Mouse (Mus musculus): ENCODE measurements around the gene Letmd1.
"Not testable (repeated sequence)": the region's sequence is repeated elsewhere in the genome, so short reads cannot be mapped to it uniquely, and the experiment has no call there.

Letmd1 gene

DNA sequence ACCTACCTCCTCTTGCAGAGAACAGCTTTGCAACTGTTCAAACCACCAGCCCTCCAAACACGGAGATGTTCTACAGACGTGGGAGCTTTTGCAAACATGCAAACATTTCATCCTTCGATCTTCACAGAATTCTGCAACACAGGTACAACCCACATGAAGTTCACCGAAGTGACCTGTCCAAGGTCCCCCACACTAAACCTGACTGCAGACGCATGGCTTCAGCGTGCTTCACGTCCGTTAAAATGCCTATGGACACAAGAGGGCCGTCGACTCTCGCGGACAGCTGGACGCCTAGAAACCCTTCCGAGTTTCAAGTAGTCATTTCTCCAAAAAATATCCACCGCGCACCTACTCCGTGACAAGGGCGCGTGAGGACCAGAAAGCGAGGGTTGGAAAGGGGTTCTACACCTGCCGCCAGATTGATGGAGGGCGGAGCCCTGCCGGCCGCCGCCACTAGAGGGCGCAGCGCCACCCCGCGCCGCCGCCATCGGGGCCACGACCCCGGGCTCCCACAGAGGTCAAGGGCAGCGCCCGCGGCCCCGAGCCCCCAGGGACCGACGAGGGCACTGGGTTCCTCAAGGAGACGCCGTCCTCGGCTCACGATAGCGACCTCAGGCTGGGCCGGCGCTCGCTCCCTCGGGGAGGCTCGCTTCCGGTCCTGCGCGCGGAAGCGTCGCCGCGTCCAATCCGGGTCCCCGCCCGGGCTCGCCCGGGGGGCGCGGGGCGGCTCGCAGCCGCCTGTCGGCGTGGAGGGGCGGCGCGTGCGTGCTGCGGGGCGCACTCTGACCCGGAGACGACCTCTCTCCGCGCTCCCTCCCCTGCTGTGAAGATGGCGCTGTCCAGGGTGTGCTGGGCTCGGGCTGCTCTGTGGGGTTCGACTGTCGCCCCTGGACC is at the start of gene Letmd1:
TSS of gene Letmd1 (plus strand) at position 729 of the 894 bp plus-strand sequence.
- peak; percentile 91 for DNase-seq (ENCODE audit: low read depth, low spot score)

GRCm38 (mm10) chr15:100419311-100419710 is 49.5 kb upstream of the Letmd1 start:
- no peak for DNase-seq (ENCODE audit: low read depth, low spot score)

- DNase-seq (ENCODE audit: low read depth, low spot score) = peak; percentile 58
Measured at GRCm38 (mm10) chr15:100419901-100420745, 48.7 kb upstream of the Letmd1 start.

GRCm38 (mm10) chr15:100421059-100421757 is 47.6 kb upstream of the Letmd1 start:
- peak; percentile 27 for DNase-seq (ENCODE audit: low read depth, low spot score)

DNA sequence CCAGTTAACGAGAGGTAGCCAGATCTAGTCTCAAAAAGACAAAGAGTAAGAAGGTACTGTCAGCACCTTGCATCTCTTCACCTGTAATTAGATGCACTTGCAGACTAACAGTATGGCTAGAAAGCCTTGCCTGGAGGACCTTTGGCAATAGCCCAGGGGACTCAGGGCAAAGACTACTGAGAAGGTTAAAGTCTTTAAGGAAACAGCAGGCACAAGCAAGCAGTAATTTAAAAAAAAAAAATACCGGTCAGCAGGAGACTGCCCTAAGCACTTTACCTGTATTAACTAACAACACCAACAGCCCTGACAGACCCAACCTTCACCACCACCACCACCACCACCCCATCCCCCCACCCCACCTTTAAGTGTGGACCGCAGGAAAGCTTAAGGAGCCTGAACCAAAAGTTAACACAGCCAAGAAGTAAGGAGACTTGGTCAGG is 47.0 kb upstream of the Letmd1 start, which contains the start of gene Gm5475:
TSS of gene Gm5475 (plus strand) at position 390 of the 440 bp plus-strand sequence.
- not testable (repeated sequence) for DNase-seq (ENCODE audit: low read depth, low spot score)

DNA sequence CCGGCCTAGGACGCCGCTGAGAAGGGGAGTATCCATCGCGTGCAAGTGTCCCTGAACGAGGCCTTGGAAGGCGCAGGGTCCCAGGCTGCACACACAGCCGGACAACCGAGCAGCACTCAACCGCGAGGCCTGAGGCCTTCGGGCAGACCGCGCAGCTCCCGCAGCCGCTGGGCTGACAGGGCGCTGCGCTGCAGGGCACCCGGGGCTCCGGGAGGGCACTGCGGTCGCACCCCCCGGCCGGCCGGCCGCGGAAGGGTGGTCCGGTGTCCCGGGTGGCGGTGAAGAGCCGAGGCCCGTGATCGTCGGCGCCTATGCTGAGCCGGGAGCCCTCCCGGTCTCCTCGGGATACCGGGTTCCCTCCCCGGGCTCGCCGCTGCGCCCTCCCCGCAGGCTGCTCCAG is 46.3 kb upstream of the Letmd1 start:
- DNase-seq (ENCODE audit: low read depth, low spot score) = no peak

- DNase-seq (ENCODE audit: low read depth, low spot score) = peak; percentile 94
Measured at GRCm38 (mm10) chr15:100422899-100423860, 45.6 kb upstream of the Letmd1 start.

GRCm38 (mm10) chr15:100423916-100424315 is 44.9 kb upstream of the Letmd1 start:
- DNase-seq (ENCODE audit: low read depth, low spot score) = peak; percentile 30

DNA sequence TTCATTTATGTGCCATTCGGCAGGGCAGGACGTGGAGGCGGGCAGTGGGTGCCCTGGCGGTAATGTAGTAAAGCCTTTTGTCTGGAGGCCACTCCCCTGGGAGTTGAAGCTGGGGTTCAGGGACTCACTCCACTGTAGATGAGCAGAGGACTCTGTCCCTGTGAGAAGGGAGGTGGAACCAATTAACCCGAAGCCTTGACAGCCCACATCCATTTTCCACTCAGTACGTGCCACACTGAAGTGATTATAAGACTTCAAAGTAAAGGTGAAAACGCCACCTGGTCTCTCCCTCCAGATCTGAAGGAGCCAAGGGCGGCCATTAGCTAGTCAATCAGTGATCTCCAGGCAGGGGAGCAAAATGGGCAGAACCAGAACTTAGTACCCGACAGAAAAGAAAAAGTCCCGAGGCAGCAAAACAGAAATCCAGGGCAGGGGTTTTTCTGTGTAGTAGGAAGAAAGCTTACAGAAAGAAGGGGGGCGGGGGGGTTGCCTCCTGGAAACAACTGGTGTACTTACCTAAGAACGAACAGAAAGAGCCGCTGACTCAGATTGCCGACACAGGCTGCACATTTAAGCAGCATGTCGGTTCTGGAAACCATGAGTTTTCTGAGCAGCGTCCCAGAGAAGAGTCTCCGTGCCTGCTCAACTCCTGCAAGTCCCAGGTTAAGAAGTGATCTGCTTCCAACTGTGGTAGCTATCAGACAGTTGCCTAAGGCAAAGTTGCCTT is 44.3 kb upstream of the Letmd1 start, which contains the start of gene Slc11a2:
TSS of gene Slc11a2 (minus strand) at position 677 of the 727 bp plus-strand sequence.
- DNase-seq (ENCODE audit: low read depth, low spot score) = peak; percentile 58

GRCm38 (mm10) chr15:100428296-100428905 is 40.4 kb upstream of the Letmd1 start:
- no peak for DNase-seq (ENCODE audit: low read depth, low spot score)

DNA sequence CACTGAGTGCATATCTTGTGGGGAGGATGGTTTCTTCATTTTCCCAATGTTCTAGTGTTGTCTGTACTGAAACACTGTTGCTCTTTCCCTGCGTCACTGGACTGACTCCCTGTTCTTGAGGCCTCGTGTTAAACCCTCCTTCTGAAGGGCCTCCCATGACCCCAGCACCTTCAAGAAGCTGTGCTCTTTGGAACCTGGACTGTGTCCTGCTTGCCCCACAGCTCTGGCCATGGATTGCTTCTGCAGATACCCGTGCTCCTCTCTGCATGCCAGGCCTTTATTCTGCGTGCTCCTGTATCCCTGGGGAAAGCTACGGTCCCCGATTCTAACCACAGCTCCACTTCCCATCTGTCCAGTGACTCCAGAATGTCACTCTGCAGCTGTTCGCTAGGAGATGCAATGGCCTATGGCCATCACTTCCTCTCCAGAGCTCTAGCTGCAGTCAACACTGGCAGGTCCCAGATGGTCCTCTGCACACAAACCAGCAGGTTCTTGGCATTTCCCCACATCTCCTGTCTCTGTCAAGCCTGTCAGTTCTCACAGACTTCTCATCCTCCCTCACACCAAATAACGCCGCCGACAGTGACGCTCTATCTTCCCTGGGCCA is 38.8 kb upstream of the Letmd1 start:
- DNase-seq (ENCODE audit: low read depth, low spot score) = no peak

DNA sequence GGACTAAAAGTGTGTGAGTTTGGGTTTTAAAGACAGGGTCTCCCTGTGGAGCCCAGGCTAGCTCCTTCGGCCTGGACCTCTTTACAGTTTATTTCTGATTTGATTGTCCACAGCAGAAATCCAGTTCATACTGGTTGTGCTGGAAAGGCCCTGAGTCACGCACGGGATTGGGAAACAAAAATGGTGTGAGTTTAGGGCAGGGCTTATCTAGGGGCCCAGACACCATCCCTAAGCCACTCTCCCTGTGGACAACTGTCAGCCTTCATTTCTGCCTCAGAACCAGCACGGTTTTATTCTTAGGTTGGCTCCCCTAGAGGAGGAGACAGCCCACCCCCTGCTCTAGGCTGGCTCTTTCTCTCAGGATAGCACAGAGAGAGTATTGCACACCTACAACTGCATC is 35.6 kb upstream of the Letmd1 start:
- no peak for DNase-seq (ENCODE audit: low read depth, low spot score)

DNA sequence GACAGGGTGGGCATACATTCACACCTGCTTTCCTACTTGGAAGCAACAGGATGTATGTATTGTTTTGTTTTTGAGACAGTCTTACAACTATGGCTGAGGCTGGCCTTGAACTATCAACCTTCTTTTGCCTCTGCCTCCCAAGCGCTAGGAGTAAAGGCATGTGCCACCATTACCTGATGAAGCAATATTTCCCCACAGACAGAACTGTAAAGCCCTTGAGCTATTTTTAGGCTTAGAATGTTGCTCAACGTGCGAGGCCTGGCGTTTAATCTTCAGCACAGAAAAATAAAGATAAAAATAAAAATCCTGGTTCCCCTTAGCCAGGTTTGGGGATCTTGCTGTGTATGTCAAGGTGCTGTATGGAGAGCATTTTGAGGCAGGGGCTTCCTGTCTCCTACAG is 32.7 kb upstream of the Letmd1 start:
- DNase-seq (ENCODE audit: low read depth, low spot score) = no peak

- DNase-seq (ENCODE audit: low read depth, low spot score) = no peak
Measured at GRCm38 (mm10) chr15:100436518-100436917, 32.3 kb upstream of the Letmd1 start.

DNA sequence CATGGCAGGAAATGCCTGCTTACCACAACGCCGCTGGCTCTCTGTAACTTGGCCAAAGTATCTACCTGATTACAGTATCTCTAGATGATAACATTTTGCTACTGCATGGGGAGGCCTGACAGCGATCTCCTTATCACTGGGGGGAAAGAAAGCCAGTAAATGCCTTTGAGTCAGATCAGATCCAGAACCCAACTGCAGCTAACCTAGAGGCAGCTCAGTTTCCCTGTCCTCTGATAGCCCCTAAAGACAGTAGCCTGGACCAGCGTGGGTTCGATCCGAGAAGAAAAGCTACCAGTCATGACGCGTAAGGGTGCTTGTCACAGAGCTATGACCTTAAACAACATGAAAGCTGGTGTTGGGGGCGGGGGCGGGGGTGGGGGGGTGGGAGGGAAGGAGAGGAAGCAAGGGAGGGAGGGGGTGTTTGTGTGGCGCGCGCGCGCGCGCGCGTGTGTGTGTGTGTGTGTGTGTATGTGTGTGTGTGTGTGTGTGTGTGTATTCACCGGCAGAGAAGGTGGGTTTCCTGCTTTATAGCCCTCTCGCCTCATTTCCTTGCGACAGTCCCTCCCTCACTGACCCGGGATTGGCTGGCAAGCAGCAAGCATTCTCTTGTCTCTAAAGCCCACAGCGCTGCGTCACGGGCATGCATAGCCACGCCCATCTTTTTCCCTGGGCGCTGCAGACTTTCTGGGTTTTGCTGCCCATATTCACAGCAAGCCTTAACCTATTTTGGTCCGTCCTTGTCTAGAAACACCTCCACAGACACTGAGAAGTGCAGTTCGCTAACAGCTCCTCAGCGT is 25.5 kb upstream of the Letmd1 start:
- DNase-seq (ENCODE audit: low read depth, low spot score) = peak; percentile 96

DNA sequence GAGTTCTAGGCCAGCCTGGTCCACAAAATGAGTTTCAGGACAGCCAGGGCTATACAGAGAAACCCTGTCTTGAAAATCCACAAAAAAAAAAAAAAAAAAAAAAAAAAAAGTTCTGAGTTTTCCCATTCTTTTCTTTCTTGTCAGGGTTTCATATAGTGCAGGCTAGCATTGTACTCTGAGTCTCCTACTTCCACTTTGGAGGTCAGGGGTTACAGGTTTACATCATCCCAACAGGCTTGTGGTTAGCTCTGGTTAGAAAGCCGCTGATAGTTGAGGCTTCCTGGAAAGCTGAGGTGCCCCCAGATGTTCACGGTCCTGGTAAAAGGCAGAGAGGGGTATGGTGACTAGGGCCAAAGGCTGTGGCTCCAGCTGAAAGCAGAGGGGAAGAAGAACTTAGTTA is 21.9 kb upstream of the Letmd1 start:
- no peak for DNase-seq (ENCODE audit: low read depth, low spot score)

- DNase-seq (ENCODE audit: low read depth, low spot score) = no peak
Measured at GRCm38 (mm10) chr15:100448572-100448971, 20.3 kb upstream of the Letmd1 start.

GRCm38 (mm10) chr15:100449495-100449894 is 19.3 kb upstream of the Letmd1 start:
- DNase-seq (ENCODE audit: low read depth, low spot score) = no peak

All from CD4-positive helper T cell, adult 2 months (primary cell).